Mouse (Mus musculus) testis, adult 2 months (tissue): ENCODE measurements around the gene Tmem30b.

Experiments used
- CTCF ChIP-seq: fragments of 200-500 bp; IDR thresholded peaks from 2 replicates; pipeline ENCODE4 v1.5.1; 2012; ENCODE audit warnings: low read depth, mild to moderate bottlenecking, inconsistent platforms, low read length, moderate library complexity; ENCODE audit not compliant: control insufficient read depth, insufficient read depth, insufficient replicate concordance
- POLR2A ChIP-seq: fragments of 200-500 bp; IDR thresholded peaks from 2 replicates; pipeline ENCODE4 v1.6.1; 2012; ENCODE audit warnings: low read depth, mild to moderate bottlenecking, inconsistent platforms, low read length, moderate library complexity; ENCODE audit not compliant: control insufficient read depth

DNA sequence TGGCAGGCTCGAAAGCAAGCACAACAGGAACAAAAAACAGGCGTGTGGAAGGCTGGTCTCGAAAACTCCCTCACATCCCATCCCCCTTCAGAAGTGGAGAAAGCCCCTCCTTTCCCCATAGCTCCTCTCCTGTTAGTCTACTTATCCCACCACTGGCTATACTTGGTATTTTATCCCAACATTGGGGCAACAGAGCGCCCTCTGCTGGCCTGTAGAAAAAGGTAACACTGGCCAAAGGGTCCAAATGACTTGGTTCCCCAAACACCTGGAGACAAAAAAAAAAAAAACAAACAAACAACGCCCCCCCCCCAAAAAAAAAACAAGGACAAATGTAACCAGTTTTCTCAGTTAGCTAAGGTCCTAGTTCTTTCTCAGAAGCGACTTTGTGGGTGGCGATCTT lies 13.9 kb upstream of the Tmem30b start:
- TF ChIP-seq CTCF (peak; percentile 14; the same call in 1 of the 2 replicates), POLR2A (no peak)
